Mouse (Mus musculus) heart, adult 2 months (tissue): ENCODE results near the gene Sh3gl2. TPM values are rescaled to one million over a fixed set of nuclear protein-coding genes. Genes with fewer than 3 reads are reported as not detected.

ENCODE experiments used
- DNase-seq, 2 experiments: peaks; one replicate each; pipeline ENCODE4 v3.0.0; 2021
- H3K27ac ChIP-seq: fragments of 200-600 bp; 2 replicates; pipeline ENCODE4 v1.8.1; 2022
- H3K27me3 ChIP-seq: fragments of 200-500 bp; 2 replicates; pipeline ENCODE4 v1.6.1; 2012; ENCODE audit warnings: mild to moderate bottlenecking, low read length, inconsistent platforms, mixed read lengths; ENCODE audit not compliant: control insufficient read depth, insufficient read depth
- H3K36me3 ChIP-seq: fragments of 200-500 bp; 2 replicates; pipeline ENCODE4 v1.6.1; 2012; ENCODE audit warnings: low read length, inconsistent platforms; ENCODE audit not compliant: control insufficient read depth, insufficient read depth
- H3K4me1 ChIP-seq: fragments of 200-500 bp; 2 replicates; pipeline ENCODE4 v1.6.1; 2011; ENCODE audit warnings: low read length; ENCODE audit not compliant: control insufficient read depth, insufficient read depth
- H3K4me3 ChIP-seq: fragments of 200-600 bp; 2 replicates; pipeline ENCODE4 v1.8.1; 2022
- H3K79me2 ChIP-seq: fragments of 200-500 bp; replicated peaks from 2 replicates; pipeline ENCODE4 v1.6.1; 2012; ENCODE audit warnings: mild to moderate bottlenecking, inconsistent platforms, low read length, moderate library complexity, mixed read lengths; ENCODE audit not compliant: control insufficient read depth, insufficient read depth
- H3K9ac ChIP-seq: fragments of 200-500 bp; 2 replicates; pipeline ENCODE4 v1.6.1; 2012; ENCODE audit warnings: low read depth, mild to moderate bottlenecking, control low read depth, inconsistent platforms, low read length, mixed read lengths
- CTCF ChIP-seq: fragments of 200-600 bp; IDR thresholded peaks from 2 replicates; pipeline ENCODE4 v1.8.1; 2022; ENCODE audit warnings: antibody characterized with exemption, mild to moderate bottlenecking, moderate library complexity
- EP300 ChIP-seq: fragments of 200-500 bp; IDR thresholded peaks from 2 replicates; pipeline ENCODE4 v1.6.1; 2011; ENCODE audit warnings: low read depth, low read length, control low read depth; ENCODE audit not compliant: insufficient read depth
- POLR2A ChIP-seq: fragments of 200-500 bp; IDR thresholded peaks from 2 replicates; pipeline ENCODE4 v1.6.1; 2011; ENCODE audit warnings: mild to moderate bottlenecking, low read depth, low read length, control low read depth; ENCODE audit not compliant: insufficient read depth
- WGBS: fragments of 180-500 bp; shearing (Covaris S2); methylation state at CpG from one replicate; pipeline ENCODE4 v1.1.7; 2018; 5-methylcytosine and 5-hydroxymethylcytosine counted together
- intact Hi-C: fragments of 180-260 bp; cut with DNase I; formaldehyde crosslinking; loops from one replicate; pipeline ENCODE4 v1.15.1; 2025
- polyA plus RNA-seq: library from polyadenylated mRNA; depleted of rRNA; stranded (reverse); fragments of >200 nt; gene quantifications from 2 replicates; pipeline ENCODE4 v1.2.3, GENCODE M21; 2012
- total RNA-seq, 2 experiments: library from RNA; stranded (reverse); gene quantifications; 2 replicates each; pipeline ENCODE4 v1.2.3; 2021

Gene Sh3gl2
- total and polyA plus RNA-seq, 3 experiments: 0.62 to 6.7 (median 5.4) TPM

- H3K27ac ChIP-seq: no peak overlapping the region
- H3K4me1 ChIP-seq: no peaks in the 10 kb centered on the region
- H3K9ac ChIP-seq: no peak overlapping the region
- H3K4me3 ChIP-seq: no peak overlapping the region
- no peak for DNase-seq
- H3K36me3 ChIP-seq: no peaks in the 10 kb centered on the region
- H3K27me3 ChIP-seq: no peaks in the 10 kb centered on the region
- WGBS: 67% methylated on average over 5 of the region's 5 CpGs
- intact Hi-C loops: no loop called here
- no peaks in the 10 kb centered on the region for H3K79me2 ChIP-seq
- TF ChIP-seq CTCF: no peak
These were observed 413.8 kb downstream of the Sh3gl2 start for GRCm38 (mm10) chr4:85618746-85619145.

DNA sequence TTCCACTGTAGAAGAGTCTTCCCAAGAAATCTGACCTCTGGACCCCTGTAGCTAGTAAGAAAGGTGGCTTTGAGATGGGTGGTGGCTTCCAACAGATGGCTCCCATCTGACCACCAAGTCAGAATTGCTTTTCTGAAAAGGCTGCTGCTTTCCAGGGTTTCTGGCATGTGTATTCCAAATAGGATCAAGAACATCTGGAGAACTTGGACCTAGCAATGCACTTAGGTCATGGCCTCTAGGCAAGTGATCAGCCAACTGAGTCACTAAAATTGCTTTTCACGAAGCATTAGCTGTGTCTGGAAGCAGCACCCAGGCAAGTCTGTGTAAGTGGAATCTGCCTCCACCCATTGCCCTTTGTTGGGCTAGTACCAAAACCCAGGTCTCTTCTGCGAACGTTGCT, 414.3 kb downstream of the Sh3gl2 start:
- 67% methylated on average over 3 of the region's 3 CpGs for WGBS
- intact Hi-C loops: no loop called here

DNA sequence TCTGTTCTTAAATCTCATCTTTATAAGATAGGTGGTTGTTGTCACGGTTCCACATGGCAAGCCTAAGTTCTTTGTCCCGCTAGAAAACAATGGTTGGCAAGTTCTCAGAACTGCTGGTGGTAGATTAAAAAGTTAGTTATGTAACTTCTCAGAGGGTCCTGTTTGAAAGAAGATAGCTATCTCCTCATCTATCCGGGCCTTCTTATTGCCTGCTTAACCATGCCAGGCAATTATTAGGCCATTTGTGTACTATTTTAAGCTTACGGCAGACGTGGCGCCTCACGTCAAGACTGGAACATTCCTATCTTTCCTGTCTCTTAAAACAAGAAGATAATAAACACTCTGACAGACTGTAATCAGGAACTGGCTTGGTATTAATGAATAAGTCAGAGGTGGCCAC, 424.5 kb downstream of the Sh3gl2 start:
- WGBS: 19% methylated on average over 7 of the region's 7 CpGs
- Histone ChIP-seq H3K36me3 (no peaks in the 10 kb centered on the region; the same call in 1 of the 2 replicates), H3K9ac (no peak overlapping the region), H3K27ac (peak overlapping the region; percentile 41), H3K27me3 (no peaks in the 10 kb centered on the region), H3K4me3 (no peak overlapping the region), H3K4me1 (peaks cover 4% of the 10 kb centered on the region; the same call in 1 of the 2 replicates), H3K79me2 (no peaks in the 10 kb centered on the region)
- peak in 1 of 2 experiments; percentile 7 for DNase-seq
- intact Hi-C loops: loop anchor here (5.0 kb wide), 1 partner anchor 37 kb away; no protein-coding TSS in a partner anchor
- TF ChIP-seq EP300: no peak
- TF ChIP-seq CTCF: no peak
- no peak for TF ChIP-seq POLR2A

More for the DNA sequence above, 414.3 kb downstream of the Sh3gl2 start:
- Histone ChIP-seq H3K4me3 (no peak overlapping the region), H3K27ac (no peak overlapping the region), H3K36me3 (no peaks in the 10 kb centered on the region), H3K27me3 (no peaks in the 10 kb centered on the region), H3K9ac (no peak overlapping the region), H3K4me1 (no peaks in the 10 kb centered on the region), H3K79me2 (no peaks in the 10 kb centered on the region)
- TF ChIP-seq CTCF: no peak
- TF ChIP-seq POLR2A: no peak
- no peak for TF ChIP-seq EP300
- peak; percentile 17 to 25 for DNase-seq

- Histone ChIP-seq H3K36me3 (no peaks in the 10 kb centered on the region), H3K9ac (no peak overlapping the region), H3K79me2 (no peaks in the 10 kb centered on the region), H3K27me3 (no peaks in the 10 kb centered on the region), H3K4me3 (no peak overlapping the region), H3K27ac (no peak overlapping the region), H3K4me1 (no peaks in the 10 kb centered on the region)
- intact Hi-C loops: no loop called here
- no peak for TF ChIP-seq POLR2A
- TF ChIP-seq CTCF: no peak
- TF ChIP-seq EP300: no peak
- DNase-seq: no peak
- 89% methylated on average over 5 of the region's 5 CpGs for WGBS
These were observed 464.3 kb downstream of the Sh3gl2 start for GRCm38 (mm10) chr4:85669271-85669670.

DNA sequence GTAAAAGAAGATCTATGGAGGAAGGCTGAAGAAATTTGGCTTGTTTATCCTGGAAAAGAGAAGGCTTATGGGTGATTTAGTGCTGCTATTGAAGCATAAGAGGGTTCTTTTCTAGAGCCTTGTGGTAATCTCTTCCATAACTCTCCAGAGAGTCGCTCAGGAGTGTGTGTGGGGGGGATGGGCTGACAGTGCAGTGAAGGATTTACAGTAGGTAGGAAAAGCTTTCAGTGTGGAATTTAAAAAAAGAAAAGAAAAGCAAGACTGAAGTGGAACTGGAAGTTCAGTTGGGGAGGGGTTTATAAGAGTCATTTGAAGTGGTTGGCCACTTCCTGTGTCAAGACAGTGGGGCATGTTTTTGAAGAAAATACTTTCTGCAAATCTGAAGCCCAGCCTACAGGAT, 464.8 kb downstream of the Sh3gl2 start:
- H3K36me3 ChIP-seq: no peaks in the 10 kb centered on the region
- H3K27ac ChIP-seq: no peak overlapping the region
- no peak for DNase-seq
- no peaks in the 10 kb centered on the region for H3K27me3 ChIP-seq
- no peaks in the 10 kb centered on the region for H3K79me2 ChIP-seq
- H3K4me1 ChIP-seq: no peaks in the 10 kb centered on the region
- H3K9ac ChIP-seq: no peak overlapping the region
- TF ChIP-seq EP300 (no peak), CTCF (no peak), POLR2A (no peak)
- intact Hi-C loops: no loop called here
- H3K4me3 ChIP-seq: no peak overlapping the region
- 64% methylated on average over 1 of the region's 1 CpGs for WGBS

DNA sequence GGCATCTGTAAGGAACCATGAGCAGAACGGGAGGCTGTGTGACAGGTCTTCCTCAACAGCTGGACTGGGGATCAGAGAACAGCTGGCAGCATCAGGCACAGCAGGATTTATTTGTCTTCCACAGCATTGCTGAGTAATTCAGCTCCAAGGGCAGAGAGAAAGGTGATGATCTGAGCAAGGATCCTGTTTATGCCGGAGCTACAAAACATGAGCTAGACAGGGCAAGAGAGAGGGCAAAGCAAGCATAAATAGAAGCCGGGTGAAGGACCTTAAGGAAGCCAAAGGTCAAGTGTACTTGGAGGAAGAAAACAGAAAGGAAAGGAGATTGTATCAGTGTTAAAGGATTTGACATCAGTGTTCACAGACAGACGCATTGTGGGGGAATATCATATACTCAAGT, 467.4 kb downstream of the Sh3gl2 start:
- Histone ChIP-seq H3K79me2 (no peaks in the 10 kb centered on the region), H3K36me3 (no peaks in the 10 kb centered on the region), H3K27me3 (no peaks in the 10 kb centered on the region), H3K4me3 (no peak overlapping the region), H3K9ac (no peak overlapping the region), H3K27ac (no peak overlapping the region), H3K4me1 (no peaks in the 10 kb centered on the region)
- 37% methylated on average over 4 of the region's 4 CpGs for WGBS
- TF ChIP-seq EP300 (no peak), POLR2A (no peak), CTCF (no peak)
- intact Hi-C loops: no loop called here
- DNase-seq: no peak

DNA sequence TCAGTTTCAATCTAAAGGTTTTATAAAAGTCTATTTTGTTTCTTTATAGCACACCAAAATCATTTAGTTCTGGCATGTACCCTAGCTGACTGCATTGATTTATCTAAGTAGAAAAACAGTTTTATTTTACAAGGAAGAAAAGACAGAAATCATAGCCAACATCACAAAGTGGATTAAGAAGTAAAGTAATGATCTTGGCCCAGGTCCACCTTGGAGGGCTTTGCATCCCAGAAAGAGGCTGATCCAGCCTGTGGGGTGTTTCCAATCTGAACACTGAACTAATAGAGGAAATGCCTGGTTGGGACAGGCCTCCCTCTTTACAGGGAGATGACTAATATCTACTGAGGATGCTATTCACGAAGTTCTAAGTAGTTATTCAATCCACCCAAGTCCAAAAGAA, 472.7 kb downstream of the Sh3gl2 start:
- intact Hi-C loops: no loop called here
- Histone ChIP-seq H3K27ac (no peak overlapping the region), H3K79me2 (no peaks in the 10 kb centered on the region), H3K4me1 (no peaks in the 10 kb centered on the region), H3K36me3 (no peaks in the 10 kb centered on the region), H3K9ac (no peak overlapping the region), H3K27me3 (no peaks in the 10 kb centered on the region), H3K4me3 (no peak overlapping the region)
- no peak for DNase-seq
- 31% methylated on average over 1 of the region's 1 CpGs for WGBS
- TF ChIP-seq EP300: no peak
- no peak for TF ChIP-seq POLR2A
- TF ChIP-seq CTCF: no peak
